Mouse (Mus musculus) MEL (cell line): ENCODE measurements at regions not wholly inside any gene's neighbourhood (a gene's known extent, or its start where the extent isn't known, plus 50 kb on each side); places are given as distances from the start of the nearest gene placed in this dataset.

Experiments
- DNase-seq: peaks from one replicate; pipeline ENCODE4 v3.0.0; 2011; ENCODE audit warnings: low read depth, low spot score
- H3K27ac ChIP-seq: 2 replicates; pipeline ENCODE4 v1.5.1; 2012; ENCODE audit warnings: low read depth, mild to moderate bottlenecking, control low read depth, low read length, moderate library complexity; ENCODE audit not compliant: control insufficient read depth
- H3K27me3 ChIP-seq, 2 experiments: fragments of 150-350 bp in 1 of 2; sonication (generic) in 1 of 2; 2 replicates each; pipeline ENCODE4 v1.6.1; 2012; ENCODE audit warnings: low read length in 2 of 2, mild to moderate bottlenecking in 2 of 2, improper control_type of control experiment in 1 of 2, moderate library complexity in 1 of 2; ENCODE audit not compliant: insufficient read depth in 2 of 2, control insufficient read depth in 1 of 2
- H3K36me3 ChIP-seq, 2 experiments: 2 replicates each; pipeline ENCODE4 v1.6.1; 2012 to 2014; ENCODE audit warnings: low read length in 2 of 2, improper control_type of control experiment in 1 of 2, inconsistent platforms in 1 of 2, mild to moderate bottlenecking in 1 of 2; ENCODE audit not compliant: insufficient read depth in 2 of 2, control insufficient read depth in 1 of 2
- H3K4me1 ChIP-seq, 2 experiments: fragments of 150-350 bp in 1 of 2; sonication (generic) in 1 of 2; 2 replicates each; pipeline ENCODE4 v1.6.1; 2012; ENCODE audit warnings: low read length in 2 of 2, improper control_type of control experiment in 1 of 2, mild to moderate bottlenecking in 1 of 2; ENCODE audit not compliant: insufficient read depth in 2 of 2, control insufficient read depth in 1 of 2
- H3K4me3 ChIP-seq, 2 experiments: fragments of 150-350 bp in 1 of 2; sonication (generic) in 1 of 2; 2 replicates each; pipeline ENCODE4 v1.5.1; 2012; ENCODE audit warnings: low read depth in 2 of 2, low read length in 2 of 2, mild to moderate bottlenecking in 2 of 2, moderate library complexity in 2 of 2, control low read depth in 1 of 2, improper control_type of control experiment in 1 of 2; ENCODE audit not compliant: control insufficient read depth in 1 of 2, insufficient read depth in 1 of 2
- H3K79me2 ChIP-seq: 2 replicates; pipeline ENCODE4 v1.6.1; 2012; ENCODE audit warnings: mild to moderate bottlenecking, low read length, moderate library complexity; ENCODE audit not compliant: control insufficient read depth, poor library complexity, insufficient read depth
- H3K9ac ChIP-seq: 2 replicates; pipeline ENCODE4 v1.6.1; 2012; ENCODE audit warnings: low read depth, mild to moderate bottlenecking, control low read depth, low read length, moderate library complexity; ENCODE audit not compliant: control insufficient read depth, poor library complexity, severe bottlenecking
- H3K9me3 ChIP-seq: fragments of 150-350 bp; sonication (generic); replicated peaks from 2 replicates; pipeline ENCODE4 v1.6.1; 2012; ENCODE audit warnings: mild to moderate bottlenecking, low read length, improper control_type of control experiment, moderate library complexity; ENCODE audit not compliant: insufficient read depth
- CHD1 ChIP-seq: IDR thresholded peaks from 2 replicates; pipeline ENCODE4 v1.6.1; 2012; ENCODE audit warnings: low read depth, mild to moderate bottlenecking, inconsistent platforms, low read length, improper control_type of control experiment
- CHD2 ChIP-seq: IDR thresholded peaks from 2 replicates; pipeline ENCODE4 v1.6.1; 2011; ENCODE audit warnings: low read length, improper control_type of control experiment
- E2F4 ChIP-seq: IDR thresholded peaks from 2 replicates; pipeline ENCODE4 v1.6.1; 2011; ENCODE audit warnings: low read depth, low read length, improper control_type of control experiment, borderline replicate concordance
- GABPA ChIP-seq: IDR thresholded peaks from 2 replicates; pipeline ENCODE4 v1.6.1; 2012; ENCODE audit warnings: low read depth, mild to moderate bottlenecking, inconsistent platforms, low read length, improper control_type of control experiment, moderate library complexity
- HCFC1 ChIP-seq: IDR thresholded peaks from 2 replicates; pipeline ENCODE4 v1.6.1; 2012; ENCODE audit warnings: low read depth, mild to moderate bottlenecking, inconsistent platforms, low read length, improper control_type of control experiment, moderate library complexity
- KAT2A ChIP-seq: conservative IDR thresholded peaks from 2 replicates; pipeline ENCODE4 v1.6.1; 2012; ENCODE audit warnings: low read depth, low read length, improper control_type of control experiment, inconsistent platforms
- MAFK ChIP-seq: IDR thresholded peaks from 2 replicates; pipeline ENCODE4 v1.6.1; 2011; ENCODE audit warnings: low read depth, mild to moderate bottlenecking, low read length, improper control_type of control experiment, borderline replicate concordance
- MAZ ChIP-seq: IDR thresholded peaks from 2 replicates; pipeline ENCODE4 v1.6.1; 2012; ENCODE audit warnings: low read depth, mild to moderate bottlenecking, inconsistent platforms, low read length, improper control_type of control experiment
- MEF2A ChIP-seq: IDR thresholded peaks from 2 replicates; pipeline ENCODE4 v1.6.1; 2014; ENCODE audit warnings: low read depth, mild to moderate bottlenecking, inconsistent platforms, low read length, improper control_type of control experiment; ENCODE audit not compliant: poor library complexity, insufficient replicate concordance, severe bottlenecking; ENCODE audit errors: extremely low read depth
- MXI1 ChIP-seq: IDR thresholded peaks from 2 replicates; pipeline ENCODE4 v1.6.1; 2011; ENCODE audit warnings: mild to moderate bottlenecking, low read depth, low read length, improper control_type of control experiment
- NELFE ChIP-seq: IDR thresholded peaks from 2 replicates; pipeline ENCODE4 v1.6.1; 2011; ENCODE audit warnings: low read depth, low read length, improper control_type of control experiment
- POLR2A ChIP-seq, 2 experiments: IDR thresholded peaks; 2 replicates each; pipeline ENCODE4 v1.6.1; 2011 to 2012; ENCODE audit warnings: low read length in 2 of 2, mild to moderate bottlenecking in 2 of 2, control low read depth in 1 of 2, improper control_type of control experiment in 1 of 2, low read depth in 1 of 2, moderate library complexity in 1 of 2; ENCODE audit not compliant: control insufficient read depth in 1 of 2, insufficient read depth in 1 of 2, poor library complexity in 1 of 2
- POLR2AphosphoS2 ChIP-seq: IDR thresholded peaks from 2 replicates; pipeline ENCODE4 v1.6.1; 2011; ENCODE audit warnings: low read length, improper control_type of control experiment
- POLR2AphosphoS5 ChIP-seq: IDR thresholded peaks from 2 replicates; pipeline ENCODE4 v1.6.1; 2012; ENCODE audit warnings: low read depth, borderline replicate concordance, mild to moderate bottlenecking, inconsistent platforms, low read length, moderate library complexity, mixed read lengths
- RAD21 ChIP-seq: IDR thresholded peaks from 2 replicates; pipeline ENCODE4 v1.6.1; 2011; ENCODE audit warnings: mild to moderate bottlenecking, low read depth, low read length, improper control_type of control experiment
- TBP ChIP-seq: IDR thresholded peaks from 2 replicates; pipeline ENCODE4 v1.8.0; 2011; ENCODE audit warnings: low read depth, low read length, improper control_type of control experiment
- TCF12 ChIP-seq: IDR thresholded peaks from 2 replicates; pipeline ENCODE4 v1.6.1; 2014; ENCODE audit warnings: low read depth, mild to moderate bottlenecking, inconsistent platforms, low read length, improper control_type of control experiment, moderate library complexity
- USF2 ChIP-seq, 2 experiments: IDR thresholded peaks; 2 replicates each; pipeline ENCODE4 v1.6.1; 2011 to 2012; ENCODE audit warnings: improper control_type of control experiment in 2 of 2, low read length in 2 of 2, borderline replicate concordance in 1 of 2, inconsistent platforms in 1 of 2, low read depth in 1 of 2, mild to moderate bottlenecking in 1 of 2; ENCODE audit not compliant: insufficient read depth in 1 of 2
- ZMIZ1 ChIP-seq: IDR thresholded peaks from 2 replicates; pipeline ENCODE4 v1.6.1; 2012; ENCODE audit warnings: low read depth, mild to moderate bottlenecking, inconsistent platforms, low read length, improper control_type of control experiment, moderate library complexity
- ZNF384 ChIP-seq: IDR thresholded peaks from 2 replicates; pipeline ENCODE4 v1.6.1; 2012; ENCODE audit warnings: low read depth, mild to moderate bottlenecking, inconsistent platforms, low read length, improper control_type of control experiment

DNA sequence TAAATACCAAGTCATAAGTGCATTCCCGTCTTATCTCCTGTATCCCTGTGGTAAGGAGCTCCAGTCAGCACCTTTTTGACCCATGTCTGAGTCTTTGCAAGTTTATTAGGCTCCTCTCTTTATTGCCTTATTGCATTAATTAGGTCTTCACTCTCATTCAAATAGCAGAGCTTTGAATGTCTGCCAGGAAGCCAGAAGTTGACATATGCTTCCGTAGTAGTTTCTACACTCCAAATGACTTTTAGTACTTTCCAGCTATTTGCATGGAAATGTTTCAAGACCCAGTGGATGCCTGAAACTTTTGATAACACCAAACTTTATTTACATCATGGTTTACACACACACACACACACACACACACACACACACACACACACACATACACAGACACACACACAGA is 153.2 kb upstream of the Tmem28 start:
- H3K9ac ChIP-seq: no peak overlapping the region

DNA sequence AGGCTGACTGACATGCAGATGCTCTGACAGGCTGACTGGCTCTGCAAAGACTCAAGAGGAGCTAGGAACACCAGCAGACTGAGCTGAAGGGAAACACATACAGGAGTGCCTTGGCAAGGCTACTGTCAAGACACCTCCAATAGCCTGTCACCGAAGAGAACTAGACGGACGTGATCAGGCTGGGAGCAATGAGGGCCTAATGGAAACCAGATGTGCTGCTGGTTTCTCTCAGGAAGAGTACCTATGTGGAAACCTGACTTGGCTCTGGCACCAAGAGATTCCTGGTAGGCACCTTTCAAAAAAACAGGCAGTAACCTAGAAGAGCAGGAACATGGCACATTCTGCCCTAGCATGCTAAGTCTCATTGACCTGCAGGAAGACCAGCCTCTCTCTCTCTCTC is 158.3 kb upstream of the Tmem28 start:
- Histone ChIP-seq H3K4me3 (no peak overlapping the region), H3K9me3 (no peaks in the 10 kb centered on the region), H3K4me1 (no peaks in the 10 kb centered on the region), H3K27me3 (0 out of 4 replicates have a peak, but pooled peaks cover 0 to 1% of the 10 kb centered on the region in 2 experiments), H3K79me2 (no peaks in the 10 kb centered on the region), H3K36me3 (no peaks in the 10 kb centered on the region), H3K9ac (no peak overlapping the region), H3K27ac (no peak overlapping the region)
- no peak for TF ChIP-seq TBP
- no peak for DNase-seq

More for the DNA sequence above, 153.2 kb upstream of the Tmem28 start:
- no peak for DNase-seq
- Histone ChIP-seq H3K27me3 (0 out of 4 replicates have a peak, but pooled peaks cover 0 to 1% of the 10 kb centered on the region in 2 experiments), H3K4me1 (no peaks in the 10 kb centered on the region), H3K79me2 (no peaks in the 10 kb centered on the region), H3K9me3 (no peaks in the 10 kb centered on the region), H3K36me3 (no peaks in the 10 kb centered on the region), H3K4me3 (no peak overlapping the region), H3K27ac (no peak overlapping the region)
- TF ChIP-seq GABPA (no peak), MAZ (no peak), ZMIZ1 (no peak), NELFE (no peak), TBP (no peak), POLR2AphosphoS2 (no peak), CHD1 (no peak), MXI1 (no peak), HCFC1 (no peak), RAD21 (no peak), POLR2A (IDR thresholded peaks at IDR 0.05; ENCODE audit: control insufficient read depth in 1 of 2, insufficient read depth in 1 of 2, low read depth in 1 of 2, low read length in 2 of 2, poor library complexity in 1 of 2) (no peak), TCF12 (no peak), USF2 (IDR thresholded peaks at IDR 0.05; ENCODE audit: borderline replicate concordance in 1 of 2, insufficient read depth in 1 of 2, low read depth in 1 of 2, low read length in 2 of 2) (no peak), MAFK (no peak), POLR2AphosphoS5 (no peak), MEF2A (no peak), KAT2A (no peak), CHD2 (no peak), ZNF384 (no peak), E2F4 (no peak)
